8 mouse cellular contexts compared by ENCODE assay signal in genomic region chr3:122293223-122293953, GRCm38 (mm10). TPM values are rescaled to one million over a fixed set of nuclear protein-coding genes. Genes with fewer than 3 reads are reported as not detected.
DNase-seq lines count a peak whose midpoint lies in the region; ATAC-seq and TF ChIP-seq lines count a peak whose summit lies in the region.

No protein-coding gene starts in this region.

- H3K4me3 ChIP-seq in kidney, embryonic 14.5 days (ENCODE audit: low read length): peak overlapping the region; percentile 87
- peak overlapping the region; percentile 78 to 87 (median 87) for H3K4me3 ChIP-seq in CH12.LX (replicated peaks in 1 of 3; ENCODE audit: low read depth in 2 of 3, low read length in 2 of 3, poor library complexity in 1 of 3)
- H3K4me3 ChIP-seq in gastrocnemius, adult 2 months: peak overlapping the region; percentile 87

- peak overlapping the region; percentile 88 for H3K9ac ChIP-seq in kidney, embryonic 14.5 days (ENCODE audit: low read depth, low read length)
- peak overlapping the region; percentile 85 for H3K9ac ChIP-seq in CH12.LX (ENCODE audit: insufficient read depth, low read depth)

- in situ Hi-C loops in CH12.LX (cut with MboI; ENCODE audit: low pct_ligation_motif_present, low pct_unique_long_range_greater_than_20kb, low sequenced_read_pairs): loop anchor here (25.0 kb wide), 1 partner anchor 619 kb away; the partner anchor contains the start of genes 1810037I17Rik and Gm10959

- no peaks in the 10 kb centered on the region for H3K9me3 ChIP-seq in kidney, embryonic 14.5 days (ENCODE audit: control insufficient read depth, low read length)
- H3K9me3 ChIP-seq in CH12.LX (replicated peaks; ENCODE audit: low read length): no peaks in the 10 kb centered on the region

- peak overlapping the region; percentile 96 for H3K27ac ChIP-seq in kidney, embryonic 14.5 days (ENCODE audit: low read depth, low read length)
- peak overlapping the region; percentile 64 for H3K27ac ChIP-seq in CH12.LX (ENCODE audit: insufficient read depth, low read depth)
- peak overlapping the region; percentile 97 for H3K27ac ChIP-seq in gastrocnemius, adult 2 months

- no peak for DNase-seq in kidney, adult 18-20 months
- no peak for DNase-seq in CH12.LX (ENCODE audit: extremely low read depth)
- DNase-seq in brain, embryonic 14.5 days (ENCODE audit: low read depth): peak; percentile 79
- DNase-seq in gastrocnemius, adult 2 months: peak; percentile 95
- peak; percentile 93 for DNase-seq in kidney, postnatal 14 days
- peak; percentile 85 for DNase-seq in testis, postnatal 14 days (ENCODE audit: low spot score)

- intact Hi-C loops in gastrocnemius, adult 2 months (cut with DNase I): loop anchor here (2.0 to 5.0 kb wide), 2 partner anchors 17 to 46 kb away; partner anchors contain the start of gene Gclm

- no peak for TF ChIP-seq EP300 in CH12.LX (IDR thresholded peaks at IDR 0.05; ENCODE audit: low read length)

- no peaks in the 10 kb centered on the region for H3K27me3 ChIP-seq in kidney, embryonic 14.5 days (ENCODE audit: control insufficient read depth, insufficient read depth, low read length)
- no peaks in the 10 kb centered on the region for H3K27me3 ChIP-seq in CH12.LX (replicated peaks)

- peak; percentile 90 for ATAC-seq in kidney, embryonic 14.5 days (ENCODE audit: low FRiP score, low TSS enrichment)
- ATAC-seq in megakaryocyte, adult 5-6 weeks (ENCODE audit: poor library complexity, severe bottlenecking): peak; percentile 61

- TF ChIP-seq POLR2A in CH12.LX (IDR thresholded peaks at IDR 0.05; ENCODE audit: low read depth, low read length): peak; percentile 37; the same call in 1 of the 2 replicates
- peak; percentile 66; the same call in 1 of the 2 replicates for TF ChIP-seq POLR2A in brain, embryonic 14.5 days (IDR thresholded peaks at IDR 0.05; ENCODE audit: borderline replicate concordance, extremely low read depth, insufficient read depth, insufficient read length, poor library complexity, severe bottlenecking)

- 0 out of 2 replicates have a peak, but pooled peaks cover 4% of the 10 kb centered on the region for H3K4me1 ChIP-seq in kidney, embryonic 14.5 days (ENCODE audit: control insufficient read depth, insufficient read depth, low read length)
- H3K4me1 ChIP-seq in CH12.LX (ENCODE audit: control insufficient read depth in 1 of 2, insufficient read depth in 2 of 2): peaks cover 4 to 28% of the 10 kb centered on the region in 2 experiments; a peak in 2 of 4 replicates

- TF ChIP-seq RAD21 in CH12.LX (IDR thresholded peaks at IDR 0.05; ENCODE audit: low read depth, low read length): no peak

- WGBS in kidney, embryonic 14.5 days: under 1% methylated on average over 70 of the region's 105 CpGs

- TF ChIP-seq CTCF in CH12.LX (conservative IDR thresholded peaks at IDR 0.05 in 1 of 2, IDR thresholded peaks at IDR 0.05 in 1 of 2; ENCODE audit: low read depth in 2 of 2, low read length in 2 of 2): no peak
- no peak for TF ChIP-seq CTCF in brain, embryonic 14.5 days (IDR thresholded peaks at IDR 0.05; ENCODE audit: borderline replicate concordance, extremely low read depth, insufficient read depth, insufficient read length)
- TF ChIP-seq CTCF in gastrocnemius, adult 2 months (IDR thresholded peaks at IDR 0.05): peak; percentile 16; the same call in 1 of the 2 replicates

- H3K79me2 ChIP-seq in CH12.LX (replicated peaks; ENCODE audit: control insufficient read depth, extremely low read depth, insufficient read depth, poor library complexity, severe bottlenecking): no peaks in the 10 kb centered on the region

- dilution Hi-C loops in CH12.LX (cut with MboI; ENCODE audit: extremely low pct_ligation_motif_present, extremely low pct_unique_long_range_greater_than_20kb, low sequenced_read_pairs): no loop called here

- peak overlapping the region; percentile 72 for H3K4me2 ChIP-seq in kidney, embryonic 14.5 days (replicated peaks; ENCODE audit: low read depth, low read length)
- peak overlapping the region; percentile 1; the same call in 1 of the 2 replicates for H3K4me2 ChIP-seq in CH12.LX (ENCODE audit: insufficient read depth, low read depth, poor library complexity, severe bottlenecking)

- no peaks in the 10 kb centered on the region for H3K36me3 ChIP-seq in kidney, embryonic 14.5 days (ENCODE audit: control insufficient read depth, insufficient read depth, low read length)
- H3K36me3 ChIP-seq in CH12.LX (replicated peaks in 1 of 2; ENCODE audit: control insufficient read depth in 1 of 2, insufficient read depth in 1 of 2, low read length in 1 of 2): no peaks in the 10 kb centered on the region

TF ChIP-seq in CH12.LX, 34 proteins besides CTCF, POLR2A, EP300 and RAD21:
- no peak for TF ChIP-seq RCOR1 (conservative IDR thresholded peaks at IDR 0.05; ENCODE audit: low read depth, low read length)
- no peak for TF ChIP-seq JUN (IDR thresholded peaks at IDR 0.05; ENCODE audit: insufficient read depth, low read depth, low read length)
- no peak for TF ChIP-seq ZMIZ1 (IDR thresholded peaks at IDR 0.05; ENCODE audit: low read depth, low read length)
- TF ChIP-seq MYC (IDR thresholded peaks at IDR 0.05; ENCODE audit: low read depth, low read length): no peak
- TF ChIP-seq NRF1 (IDR thresholded peaks at IDR 0.05; ENCODE audit: low read depth, low read length): 0 out of 2 replicates have a peak, but pooled peaks have one; percentile 25
- TF ChIP-seq CHD2 (IDR thresholded peaks at IDR 0.05; ENCODE audit: low read length): no peak
- no peak for TF ChIP-seq MAZ (IDR thresholded peaks at IDR 0.05; ENCODE audit: low read depth, low read length)
- TF ChIP-seq UBTF (IDR thresholded peaks at IDR 0.05; ENCODE audit: low read depth, low read length): peak; percentile 93
- TF ChIP-seq USF2 (conservative IDR thresholded peaks at IDR 0.05; ENCODE audit: low read depth, low read length): no peak
- no peak for TF ChIP-seq PAX5 (IDR thresholded peaks at IDR 0.05; ENCODE audit: low read length)
- TF ChIP-seq TCF12 (IDR thresholded peaks at IDR 0.05; ENCODE audit: low read depth, low read length): peak; percentile 36; the same call in 1 of the 2 replicates
- no peak for TF ChIP-seq TBP (conservative IDR thresholded peaks at IDR 0.05; ENCODE audit: low read depth, low read length)
- TF ChIP-seq JUND (conservative IDR thresholded peaks at IDR 0.05; ENCODE audit: low read depth, low read length): no peak
- no peak for TF ChIP-seq ZC3H11A (IDR thresholded peaks at IDR 0.05; ENCODE audit: low read depth, low read length)
- TF ChIP-seq NELFE (IDR thresholded peaks at IDR 0.05; ENCODE audit: low read depth, low read length): no peak
- TF ChIP-seq USF1 (IDR thresholded peaks at IDR 0.05; ENCODE audit: low read depth, low read length): no peak

RNA-seq across cellular contexts. Expression of gene Bcar3, which starts 0.5 kb away (rescaled TPM):
- polyA plus RNA-seq in kidney, embryonic 14.5 days (2014; fragmentation: Nextera tagmentation; extraction: Ambion mirVana): 9.6 and 13.7 TPM in 2 replicates
- total RNA-seq in CH12.LX (2012; rRNA removed): 47.4 and 56.9 TPM in 2 replicates
- 52.0 and 54.6 TPM in 2 replicates for total RNA-seq in CH12.LX (2014; rRNA removed)
- 55.9 and 61.2 TPM in 2 replicates for polyA plus RNA-seq in CH12.LX (2012; ENCODE audit: insufficient read length, low read depth)
- polyA plus RNA-seq in brain, embryonic 14.5 days (2012; rRNA removed): 7.7 and 8.2 TPM in 2 replicates
- total RNA-seq in gastrocnemius, adult 2 months (2021): 1 to 10 TPM; 4.9 to 5.2 TPM
- 0.46 and 1.2 TPM in 2 replicates for total RNA-seq in megakaryocyte, adult 5-6 weeks (2015)
- 1.2 and 2.0 TPM in 2 replicates for total RNA-seq in megakaryocyte, adult 5-6 weeks (2017)

RNA-seq across cellular contexts. Expression of gene Dnttip2, which starts 19.2 kb away (rescaled TPM):
- 82.3 and 85.5 TPM in 2 replicates for polyA plus RNA-seq in kidney, embryonic 14.5 days (2014; fragmentation: Nextera tagmentation; extraction: Ambion mirVana)
- 41.9 and 62.3 TPM in 2 replicates for total RNA-seq in CH12.LX (2012; rRNA removed)
- total RNA-seq in CH12.LX (2014; rRNA removed): 65.2 and 72.7 TPM in 2 replicates
- polyA plus RNA-seq in CH12.LX (2012; ENCODE audit: insufficient read length, low read depth): 121 and 141 TPM in 2 replicates
- polyA plus RNA-seq in brain, embryonic 14.5 days (2012; rRNA removed): 24.2 and 27.7 TPM in 2 replicates
- total RNA-seq in gastrocnemius, adult 2 months (2021): 10 to 100 TPM; 24.9 to 33.9 TPM
- total RNA-seq in megakaryocyte, adult 5-6 weeks (2015): 65.3 and 76.9 TPM in 2 replicates
- 81.9 and 94.7 TPM in 2 replicates for total RNA-seq in megakaryocyte, adult 5-6 weeks (2017)

RNA-seq across cellular contexts. Expression of gene Gclm, which starts 48.0 kb away (rescaled TPM):
- 67.9 and 76.2 TPM in 2 replicates for polyA plus RNA-seq in kidney, embryonic 14.5 days (2014; fragmentation: Nextera tagmentation; extraction: Ambion mirVana)
- total RNA-seq in CH12.LX (2012; rRNA removed): 26.1 and 38.4 TPM in 2 replicates
- total RNA-seq in CH12.LX (2014; rRNA removed): 195 and 214 TPM in 2 replicates
- polyA plus RNA-seq in CH12.LX (2012; ENCODE audit: insufficient read length, low read depth): 85.4 and 108 TPM in 2 replicates
- 27.7 and 29.0 TPM in 2 replicates for polyA plus RNA-seq in brain, embryonic 14.5 days (2012; rRNA removed)
- total RNA-seq in gastrocnemius, adult 2 months (2021): 10 to 100 TPM; 34.3 to 48.7 TPM
- 59.2 and 67.7 TPM in 2 replicates for total RNA-seq in megakaryocyte, adult 5-6 weeks (2015)
- total RNA-seq in megakaryocyte, adult 5-6 weeks (2017): 20.2 and 28.8 TPM in 2 replicates

Comparison
In these comparisons a context has a peak if more than half of its experiments do, and no peak if none do; other contexts are left out.
1. DNase-seq: peak in brain, embryonic 14.5 days (single experiment), gastrocnemius, adult 2 months (single experiment), kidney, postnatal 14 days (single experiment) and testis, postnatal 14 days (single experiment); none in kidney, adult 18-20 months (single experiment) and CH12.LX (single experiment).
2. RNA of gene Bcar3, which starts 0.5 kb away (total RNA-seq): 47.4 to 56.9 TPM in CH12.LX; 4.9 to 5.2 TPM in gastrocnemius, adult 2 months and 0.46 to 2.0 TPM in megakaryocyte, adult 5-6 weeks; every median in the first group is over 4 times any median in the second.
3. Peak in every context shown above with its lines, with median percentiles within 50 percentile points of each other: H3K27ac ChIP-seq and H3K4me3 ChIP-seq.